Mouse (Mus musculus): ENCODE measurements at regions not wholly inside any gene's neighbourhood (a gene's known extent, or its start where the extent isn't known, plus 50 kb on each side); places are given as distances from the start of the nearest gene placed in this dataset.

DNA sequence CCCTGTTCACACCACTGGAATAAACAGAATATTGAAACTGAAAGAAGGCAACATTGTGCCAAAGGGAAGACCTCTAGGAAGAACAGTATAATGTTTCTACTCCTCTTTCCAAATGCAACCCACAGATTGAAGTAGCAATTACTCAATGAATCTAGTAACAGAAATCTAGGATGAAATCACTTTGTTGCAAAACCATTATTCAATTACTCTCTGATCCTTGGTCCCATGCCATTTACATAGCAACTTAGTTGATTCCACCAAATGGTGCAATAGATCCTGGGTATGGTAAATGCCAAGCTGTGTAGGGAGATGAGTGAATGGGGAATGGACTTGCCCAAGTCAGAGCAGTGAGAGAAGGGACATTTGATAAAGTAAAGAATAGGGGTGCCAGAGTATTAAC, 545.8 kb upstream of the Cpeb2 start:
- no peak overlapping the region for H3K9ac ChIP-seq (replicated peaks; ENCODE audit: low read depth, low read length)
- H3K4me3 ChIP-seq (ENCODE audit: low read depth, low read length), result no peak overlapping the region
- no peaks in the 10 kb centered on the region for H3K36me3 ChIP-seq (ENCODE audit: control insufficient read depth, insufficient read depth, low read length)
- no peak for ATAC-seq (ENCODE audit: low read depth)
- no peaks in the 10 kb centered on the region for H3K9me3 ChIP-seq (ENCODE audit: control insufficient read depth, low read length)
- no peak overlapping the region for H3K27ac ChIP-seq (ENCODE audit: low read depth, low read length)
- no peaks in the 10 kb centered on the region for H3K4me1 ChIP-seq (ENCODE audit: control insufficient read depth, insufficient read depth, low read length)
- no peaks in the 10 kb centered on the region for H3K27me3 ChIP-seq (ENCODE audit: control insufficient read depth, insufficient read depth, low read length)
- H3K4me2 ChIP-seq (ENCODE audit: low read depth, low read length), result no peak overlapping the region
